Mouse (Mus musculus) WW6 (cell line): ENCODE results near the gene Fam166b.

Experiments
- DNase-seq: peaks from one replicate; pipeline ENCODE4 v3.0.0-alpha.2; 2013; ENCODE audit warnings: low read depth, low spot score

The Fam166b gene

DNA sequence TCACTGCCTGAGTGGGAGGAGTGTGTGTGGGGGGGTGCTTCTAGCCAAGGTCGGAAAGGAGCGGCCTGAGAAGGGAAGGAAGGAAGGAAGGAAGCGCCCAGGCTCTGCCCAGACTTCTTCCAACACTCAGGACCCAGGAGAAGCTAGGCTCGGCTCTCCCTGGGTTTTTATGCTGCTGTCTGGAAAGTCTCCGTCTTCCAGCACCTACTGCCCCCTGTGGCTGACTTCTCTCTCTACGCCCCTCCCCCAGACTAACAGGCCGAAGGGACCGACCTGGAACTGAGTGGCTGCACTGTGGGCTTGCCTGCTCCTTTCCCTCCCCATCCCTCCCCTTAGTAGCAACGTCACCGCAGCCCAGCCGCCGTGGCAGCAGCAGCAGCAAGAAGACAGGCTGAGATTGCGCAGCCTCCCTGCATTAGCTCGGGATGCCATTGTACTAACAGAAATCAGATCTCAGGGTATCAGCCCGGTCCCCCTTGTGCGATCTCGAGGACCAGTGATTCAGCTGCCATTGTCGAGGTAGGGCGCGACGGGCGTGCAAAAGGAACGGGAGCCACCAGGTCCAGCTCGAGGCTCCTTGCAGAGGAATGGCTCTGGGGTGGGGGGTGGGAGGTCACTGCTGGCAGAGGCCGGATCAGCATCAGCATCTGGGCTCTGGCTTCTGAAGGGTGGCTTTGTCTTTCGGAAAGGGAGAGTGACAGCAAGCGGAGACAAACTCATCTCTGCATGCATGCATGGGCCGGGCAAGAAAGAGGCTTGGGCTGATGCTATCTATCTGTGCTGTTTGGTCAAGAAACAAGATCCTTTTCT lies 22.6 kb downstream of the Fam166b start:
- no peak for DNase-seq

- no peak for DNase-seq
These were observed 24.2 kb downstream of the Fam166b start for GRCm38 (mm10) chr4:43404697-43405096.

DNA sequence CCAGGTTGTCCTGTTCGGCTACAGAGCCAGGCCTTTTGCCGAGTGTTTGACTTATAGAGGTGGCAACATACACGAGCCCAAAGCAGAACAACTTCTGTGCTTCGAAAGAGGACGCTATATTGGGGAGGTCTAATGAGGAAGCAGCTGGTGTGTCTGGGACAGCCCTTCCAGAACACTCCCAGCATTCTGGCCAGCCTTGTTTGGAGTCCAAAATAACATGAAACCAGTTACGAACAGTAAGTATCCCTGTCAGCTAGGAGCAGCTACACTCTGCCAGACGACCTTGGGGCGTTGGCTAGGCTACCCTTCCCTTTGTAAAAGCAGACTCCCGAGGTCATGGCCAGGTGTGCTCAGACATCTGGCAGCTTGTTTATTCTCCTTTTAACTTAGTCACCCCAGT lies 26.7 kb downstream of the Fam166b start:
- DNase-seq, result no peak

GRCm38 (mm10) chr4:43401486-43401885 lies 27.4 kb downstream of the Fam166b start:
- DNase-seq, result no peak

DNA sequence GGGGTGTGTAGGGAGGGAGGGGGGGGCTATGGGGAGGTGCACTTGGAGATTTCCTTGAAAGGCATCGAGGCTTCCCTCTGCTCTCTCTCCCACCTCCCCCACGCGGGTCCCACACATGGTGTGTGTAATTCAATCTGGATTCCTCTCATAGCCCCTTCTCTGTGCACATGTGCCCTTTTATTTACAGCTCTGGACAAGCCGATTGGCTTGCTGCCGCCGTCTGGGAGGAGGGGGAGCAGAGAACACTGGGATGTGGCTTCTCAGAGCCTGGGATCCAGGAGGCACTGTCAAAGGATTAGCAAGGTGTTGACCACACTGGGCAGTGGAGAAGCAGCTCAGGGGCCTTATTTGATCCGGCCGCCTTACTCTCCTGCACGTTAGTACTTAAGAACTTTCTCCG lies 28.0 kb downstream of the Fam166b start:
- no peak for DNase-seq

GRCm38 (mm10) chr4:43399391-43400131 lies 29.4 kb downstream of the Fam166b start:
- no peak for DNase-seq

DNA sequence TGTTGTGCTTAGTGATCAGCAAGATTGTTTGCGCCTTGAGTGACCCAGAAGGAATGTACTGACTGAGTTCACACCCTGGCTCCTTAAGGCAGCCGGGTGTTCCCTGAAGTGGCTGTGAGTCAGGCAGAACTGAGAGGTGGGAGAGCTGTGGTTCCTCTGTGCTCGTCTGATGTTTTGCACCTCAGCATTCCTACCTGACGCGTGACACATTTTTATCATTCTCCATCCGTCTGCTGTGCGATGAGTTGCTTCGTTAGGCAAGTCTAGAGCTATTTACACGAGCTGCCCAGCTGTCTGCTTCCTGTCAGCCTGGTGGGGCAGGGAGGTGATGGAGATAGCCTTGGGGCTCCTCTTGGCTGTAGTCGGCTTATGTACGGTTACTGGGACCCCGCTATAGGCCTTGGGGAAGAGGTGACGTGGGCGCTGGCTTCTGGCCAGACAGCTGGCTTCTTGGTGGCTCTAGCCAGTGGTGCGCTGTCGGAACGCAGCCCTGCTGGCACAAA lies 30.1 kb downstream of the Fam166b start:
- DNase-seq, result no peak

GRCm38 (mm10) chr4:43398014-43398413 lies 30.9 kb downstream of the Fam166b start:
- no peak for DNase-seq

GRCm38 (mm10) chr4:43396381-43396780 lies 32.6 kb downstream of the Fam166b start:
- DNase-seq, result no peak

- no peak for DNase-seq
These were observed 33.1 kb downstream of the Fam166b start for GRCm38 (mm10) chr4:43395836-43396235.

- DNase-seq, result no peak
These were observed 33.8 kb downstream of the Fam166b start for GRCm38 (mm10) chr4:43395147-43395546.

DNA sequence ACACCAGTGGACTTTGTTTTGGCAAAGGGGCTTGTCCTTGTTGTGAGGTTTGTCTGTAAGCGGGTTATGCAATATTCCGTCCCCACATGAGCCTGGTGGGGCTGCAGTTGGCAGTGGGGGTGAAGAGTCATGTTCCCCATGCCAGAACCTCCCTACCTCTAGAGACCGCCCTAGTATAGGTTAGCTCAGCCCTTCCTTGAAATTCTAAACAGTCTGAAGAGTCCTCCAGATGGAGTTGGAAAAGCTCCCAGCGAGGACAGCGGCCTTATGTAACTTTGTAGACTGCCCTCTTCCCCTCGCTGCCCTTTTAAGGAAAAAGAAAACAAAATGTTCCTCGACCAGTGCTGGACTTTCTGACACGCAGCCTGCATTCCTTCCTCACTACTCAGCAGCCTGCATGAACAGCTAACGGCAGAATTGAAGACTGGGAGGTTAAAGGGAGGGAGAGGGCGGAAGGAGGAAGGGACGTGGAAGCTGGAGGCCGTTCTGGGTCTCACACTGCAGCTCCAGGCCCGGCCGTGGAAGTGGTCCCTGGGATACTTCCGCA lies 34.5 kb downstream of the Fam166b start:
- no peak for DNase-seq

GRCm38 (mm10) chr4:43391521-43392050 lies 37.3 kb downstream of the Fam166b start:
- no peak for DNase-seq

DNA sequence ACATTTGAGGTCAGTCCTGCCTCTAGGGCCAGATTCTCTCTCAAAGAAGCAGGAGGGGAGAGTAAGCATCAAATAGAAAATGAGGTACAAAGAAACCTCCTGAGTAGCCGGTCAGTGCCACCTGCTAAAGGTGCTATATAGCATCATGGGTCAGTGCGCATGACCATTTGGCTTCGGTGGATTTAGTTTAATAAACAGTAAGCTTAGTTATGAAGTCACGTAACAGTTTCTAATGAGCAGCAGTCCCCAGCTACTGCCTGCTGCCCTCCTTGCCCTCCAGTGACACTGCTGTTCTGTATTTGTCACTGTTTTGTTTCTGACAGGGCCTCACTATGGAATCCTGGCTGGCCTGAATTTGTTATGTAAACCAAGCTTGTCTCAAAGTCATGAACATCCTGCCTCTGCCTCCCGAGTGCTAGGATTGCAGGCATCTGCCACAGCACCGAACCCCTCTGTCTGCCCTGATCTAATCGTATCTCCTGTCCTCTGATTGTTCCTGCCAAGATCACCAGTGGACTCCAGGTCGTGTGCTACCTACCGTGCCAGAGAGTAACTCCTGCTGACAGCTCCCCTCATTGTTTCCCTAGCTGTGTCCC lies 39.0 kb downstream of the Fam166b start:
- DNase-seq, result no peak

GRCm38 (mm10) chr4:43389390-43389789 lies 39.5 kb downstream of the Fam166b start:
- DNase-seq, result no peak

DNA sequence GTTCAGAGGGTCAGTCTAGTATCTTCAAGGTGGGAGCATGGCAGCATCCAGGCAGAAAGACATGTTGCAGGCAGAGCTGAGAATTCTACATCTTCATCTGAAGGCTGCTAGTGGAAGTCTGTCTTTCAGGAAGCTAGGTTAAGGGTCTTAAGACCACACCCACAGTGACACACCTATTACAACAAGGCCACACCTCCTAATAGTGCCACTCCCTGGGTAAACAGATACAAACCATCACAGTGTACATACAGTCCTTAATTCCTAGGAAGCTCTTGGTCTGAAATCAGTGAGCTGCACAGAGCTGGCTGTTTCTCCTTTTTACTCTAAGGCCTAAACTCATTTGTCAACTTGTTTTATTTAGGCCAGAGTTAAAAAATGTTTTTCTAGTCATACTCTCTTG lies 42.0 kb downstream of the Fam166b start:
- no peak for DNase-seq

GRCm38 (mm10) chr4:43384541-43384940 lies 44.4 kb downstream of the Fam166b start:
- no peak for DNase-seq

- no peak for DNase-seq
These were observed 44.9 kb downstream of the Fam166b start for GRCm38 (mm10) chr4:43384083-43384460.

GRCm38 (mm10) chr4:43383246-43384082 lies 45.5 kb downstream of the Fam166b start:
- DNase-seq, result no peak

DNA sequence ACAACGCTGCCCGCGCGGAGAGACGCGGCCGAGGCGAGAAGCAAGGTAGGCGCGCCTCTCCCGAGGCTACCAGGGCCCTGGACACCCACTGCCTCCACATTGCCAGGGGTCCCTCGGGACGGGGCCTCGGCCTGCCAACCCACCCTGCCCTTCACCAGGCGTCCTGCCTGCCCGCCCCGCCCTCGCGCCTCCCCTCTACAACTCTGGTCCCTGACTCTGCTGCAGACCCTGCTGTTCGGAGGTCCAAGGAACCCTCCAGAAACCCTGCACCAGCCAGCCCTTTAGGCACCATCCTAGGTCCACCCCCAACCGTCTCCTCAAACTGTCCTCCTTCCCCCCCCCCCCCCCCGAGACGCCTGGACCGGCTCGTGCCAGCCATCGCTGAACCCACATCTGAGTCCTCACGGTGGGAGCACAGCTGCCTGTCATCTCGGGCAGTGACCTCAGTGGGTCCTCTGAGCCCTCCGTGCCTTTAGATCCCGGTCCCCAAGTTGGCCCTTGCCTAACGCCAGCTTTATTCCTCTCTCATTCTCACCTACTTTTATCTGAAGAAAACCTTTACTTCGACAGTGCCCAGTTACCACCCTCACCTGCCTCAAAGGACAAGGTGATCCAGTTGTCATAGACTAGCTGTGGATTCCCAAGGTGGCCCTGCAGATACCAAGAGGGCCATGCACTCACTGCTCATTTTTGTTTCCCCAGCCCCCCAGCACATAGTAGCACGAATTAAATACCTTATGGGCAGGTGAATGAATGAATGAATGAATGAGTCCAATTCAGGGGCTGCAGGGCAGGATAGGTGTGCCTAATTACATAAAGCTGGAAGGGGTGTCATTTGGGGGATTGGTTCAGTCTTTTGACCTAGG lies 46.5 kb downstream of the Fam166b start:
- no peak for DNase-seq
